Mouse (Mus musculus) heart, adult 2 months (tissue): ENCODE results near the gene Itgb6.

Experiments used
- CTCF ChIP-seq: fragments of 200-600 bp; IDR thresholded peaks from 2 replicates; pipeline ENCODE4 v1.8.1; 2022; ENCODE audit warnings: antibody characterized with exemption, mild to moderate bottlenecking, moderate library complexity
- EP300 ChIP-seq: fragments of 200-500 bp; IDR thresholded peaks from 2 replicates; pipeline ENCODE4 v1.6.1; 2011; ENCODE audit warnings: low read depth, low read length, control low read depth; ENCODE audit not compliant: insufficient read depth
- POLR2A ChIP-seq: fragments of 200-500 bp; IDR thresholded peaks from 2 replicates; pipeline ENCODE4 v1.6.1; 2011; ENCODE audit warnings: mild to moderate bottlenecking, low read depth, low read length, control low read depth; ENCODE audit not compliant: insufficient read depth

DNA sequence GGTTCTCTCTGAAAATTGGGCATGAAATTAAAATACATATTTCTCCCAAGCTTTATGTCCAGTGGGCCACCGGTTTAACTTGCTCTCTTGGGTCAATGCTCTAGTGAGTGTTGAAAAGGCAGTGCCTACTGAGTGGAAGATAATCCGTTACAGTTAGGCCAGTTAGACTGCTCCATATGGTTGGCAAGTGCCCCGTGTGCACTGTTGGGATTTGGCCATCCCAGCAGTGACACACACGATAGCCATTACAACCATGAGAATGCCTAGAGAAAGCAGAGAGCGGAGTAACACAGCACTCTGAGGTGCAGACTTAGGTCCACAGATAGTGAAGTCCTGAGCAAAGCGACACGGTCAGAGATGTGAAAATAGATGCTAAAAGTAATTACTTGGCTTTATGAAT, 79.8 kb downstream of the Itgb6 start:
- TF ChIP-seq CTCF (no peak), POLR2A (no peak), EP300 (no peak)
